Mouse (Mus musculus) limb, embryonic 14.5 days (tissue): ENCODE results near the gene Vps45. TPM values are rescaled to one million over a fixed set of nuclear protein-coding genes. Genes with fewer than 3 reads are reported as not detected.
"Not testable (repeated sequence)": the region's sequence is repeated elsewhere in the genome, so short reads cannot be mapped to it uniquely, and the experiment has no call there.

Source experiments
- ATAC-seq: fragments of 200-750 bp; cut with Nextera tagmentation; 2 replicates; pipeline ENCODE4 v1.8.0; 2017; ENCODE audit warnings: low read depth, moderate number of reproducible peaks, moderate TSS enrichment; ENCODE audit not compliant: low FRiP score
- DNase-seq: peaks from one replicate; pipeline ENCODE4 v3.0.0-alpha.2; 2015; ENCODE audit warnings: low spot score
- H3K27ac ChIP-seq: fragments of 300-500 bp; sonication (generic); replicated peaks from 2 replicates; pipeline ENCODE4 v1.5.1; 2014; ENCODE audit warnings: low read depth, mild to moderate bottlenecking, low read length, moderate library complexity, mixed read lengths
- H3K27me3 ChIP-seq: fragments of 300-500 bp; sonication (generic); 2 replicates; pipeline ENCODE4 v1.6.1; 2014; ENCODE audit warnings: low read length, mixed read lengths; ENCODE audit not compliant: control insufficient read depth, insufficient read depth
- H3K36me3 ChIP-seq: fragments of 300-500 bp; sonication (generic); 2 replicates; pipeline ENCODE4 v1.6.1; 2014; ENCODE audit warnings: mild to moderate bottlenecking, low read length, moderate library complexity, mixed read lengths; ENCODE audit not compliant: control insufficient read depth, insufficient read depth
- H3K4me1 ChIP-seq: fragments of 300-500 bp; sonication (generic); 2 replicates; pipeline ENCODE4 v1.6.1; 2014; ENCODE audit warnings: antibody characterized with exemption, low read length, mixed read lengths; ENCODE audit not compliant: control insufficient read depth, insufficient read depth
- H3K4me2 ChIP-seq: fragments of 300-500 bp; sonication (generic); replicated peaks from 2 replicates; pipeline ENCODE4 v1.6.1; 2014; ENCODE audit warnings: low read depth, mild to moderate bottlenecking, low read length, moderate library complexity; ENCODE audit not compliant: severe bottlenecking
- H3K4me3 ChIP-seq: fragments of 300-500 bp; sonication (generic); replicated peaks from 2 replicates; pipeline ENCODE4 v1.5.1; 2014; ENCODE audit warnings: low read length
- H3K9ac ChIP-seq: fragments of 300-500 bp; sonication (generic); 2 replicates; pipeline ENCODE4 v1.6.1; 2014; ENCODE audit warnings: mild to moderate bottlenecking, low read depth, low read length, moderate library complexity; ENCODE audit not compliant: severe bottlenecking
- H3K9me3 ChIP-seq: fragments of 300-500 bp; sonication (generic); 2 replicates; pipeline ENCODE4 v1.6.1; 2016; ENCODE audit warnings: low read length; ENCODE audit not compliant: control insufficient read depth
- POLR2A ChIP-seq: fragments of 200-500 bp; IDR thresholded peaks from 2 replicates; pipeline ENCODE4 v1.8.0; 2012; ENCODE audit warnings: inconsistent platforms, mild to moderate bottlenecking, moderate library complexity, borderline replicate concordance; ENCODE audit not compliant: insufficient read depth, insufficient read length; ENCODE audit errors: extremely low read depth
- WGBS: fragments of 180-500 bp; shearing (Covaris S2); extraction: QIAGEN DNeasy Blood & Tissue Kit; methylation state at CpG from one replicate; pipeline ENCODE4 v1.1.7; 2014; 5-methylcytosine and 5-hydroxymethylcytosine counted together
- polyA plus RNA-seq, 2 experiments: library from polyadenylated mRNA; depleted of rRNA in 1 of 2; stranded (reverse) in 1 of 2; unstranded in 1 of 2; fragments of >200 nt; fragmentation: Nextera tagmentation in 1 of 2; extraction: Ambion mirVana in 1 of 2; gene quantifications; 2 replicates each; pipeline versions ENCODE4 v1.2.1 to v1.2.3; 2012 to 2014

The Vps45 gene
- polyA plus RNA-seq, 2 experiments = 16.5 to 27.0 TPM

- Histone ChIP-seq H3K9me3 (no peaks in the 10 kb centered on the region), H3K4me1 (no peaks in the 10 kb centered on the region), H3K9ac (no peak overlapping the region), H3K36me3 (no peaks in the 10 kb centered on the region), H3K4me3 (no peak overlapping the region), H3K27me3 (no peaks in the 10 kb centered on the region), H3K27ac (no peak overlapping the region), H3K4me2 (no peak overlapping the region)
- ATAC-seq (no peak), DNase-seq (no peak)
- 32% methylated on average over 2 of the region's 2 CpGs for WGBS
- no peak for TF ChIP-seq POLR2A
Observed at GRCm38 (mm10) chr3:95963230-95963629, 95.0 kb downstream of the Vps45 start.

GRCm38 (mm10) chr3:95962182-95962581, 96.1 kb downstream of the Vps45 start:
- not testable (repeated sequence) for H3K9me3 ChIP-seq, H3K9ac ChIP-seq, H3K27me3 ChIP-seq, H3K27ac ChIP-seq, DNase-seq, H3K4me1 ChIP-seq, ATAC-seq, H3K4me2 ChIP-seq, H3K4me3 ChIP-seq, H3K36me3 ChIP-seq
- 79% methylated on average over 8 of the region's 8 CpGs for WGBS

- no peaks in the 10 kb centered on the region for H3K9me3 ChIP-seq
- no peaks in the 10 kb centered on the region for H3K27me3 ChIP-seq
- no peak for ATAC-seq
- H3K36me3 ChIP-seq = no peaks in the 10 kb centered on the region
- H3K4me3 ChIP-seq = no peak overlapping the region
- H3K4me2 ChIP-seq = no peak overlapping the region
- H3K9ac ChIP-seq = no peak overlapping the region
- no peak for DNase-seq
- no peak overlapping the region for H3K27ac ChIP-seq
- no peaks in the 10 kb centered on the region for H3K4me1 ChIP-seq
- no peak for TF ChIP-seq POLR2A
- 97% methylated on average over 1 of the region's 1 CpGs for WGBS
Observed at GRCm38 (mm10) chr3:95959807-95960206, 98.5 kb downstream of the Vps45 start.

- no peak for DNase-seq
- 83% methylated on average over 5 of the region's 5 CpGs for WGBS
- ATAC-seq = no peak
Observed at GRCm38 (mm10) chr3:95959082-95959481, 99.2 kb downstream of the Vps45 start.

GRCm38 (mm10) chr3:95957359-95958148, 100.7 kb downstream of the Vps45 start:
- DNase-seq (peak; percentile 64), ATAC-seq (peak; percentile 42; the same call in 1 of the 2 replicates)
- no peak for TF ChIP-seq POLR2A
- Histone ChIP-seq H3K4me1 (no peaks in the 10 kb centered on the region), H3K27me3 (no peaks in the 10 kb centered on the region), H3K27ac (peak overlapping the region; percentile 1; the same call in 1 of the 2 replicates), H3K36me3 (no peaks in the 10 kb centered on the region), H3K4me3 (no peak overlapping the region), H3K9ac (no peak overlapping the region), H3K4me2 (no peak overlapping the region), H3K9me3 (no peaks in the 10 kb centered on the region)
- WGBS = 58% methylated on average over 8 of the region's 8 CpGs

More at GRCm38 (mm10) chr3:95959082-95959481, 99.2 kb downstream of the Vps45 start:
- no peaks in the 10 kb centered on the region for H3K4me1 ChIP-seq
- no peaks in the 10 kb centered on the region for H3K36me3 ChIP-seq
- H3K9ac ChIP-seq = no peak overlapping the region
- no peak overlapping the region for H3K4me2 ChIP-seq
- no peak for TF ChIP-seq POLR2A
- no peak overlapping the region for H3K4me3 ChIP-seq
- no peaks in the 10 kb centered on the region for H3K9me3 ChIP-seq
- H3K27me3 ChIP-seq = no peaks in the 10 kb centered on the region
- H3K27ac ChIP-seq = no peak overlapping the region
